Mouse (Mus musculus) erythroblast, embryonic 14.5 days (primary cell): ENCODE measurements around the gene Plcxd1. TPM values are rescaled to one million over a fixed set of nuclear protein-coding genes. Genes with fewer than 3 reads are reported as not detected.
A peak's percentile ranks its signal among the peaks of the same experiment; 100 is the strongest.

Experiments used
- H3K27me3 ChIP-seq: 2 replicates; pipeline ENCODE4 v1.6.1; 2012; ENCODE audit warnings: inconsistent platforms; ENCODE audit not compliant: control insufficient read depth
- H3K36me3 ChIP-seq: 2 replicates; pipeline ENCODE4 v1.6.1; 2012; ENCODE audit warnings: mild to moderate bottlenecking, inconsistent platforms; ENCODE audit not compliant: control insufficient read depth
- H3K4me1 ChIP-seq: 2 replicates; pipeline ENCODE4 v1.6.1; 2012; ENCODE audit warnings: inconsistent platforms; ENCODE audit not compliant: control insufficient read depth
- H3K4me3 ChIP-seq: replicated peaks from 2 replicates; pipeline ENCODE3; 2012; ENCODE audit warnings: moderate library complexity, mild to moderate bottlenecking, inconsistent platforms
- H3K9me3 ChIP-seq: 2 replicates; pipeline ENCODE4 v1.6.1; 2012; ENCODE audit warnings: low read length, inconsistent platforms, mixed read lengths; ENCODE audit not compliant: control insufficient read depth
- GATA1 ChIP-seq: IDR thresholded peaks from 2 replicates; pipeline ENCODE4 v1.6.1; 2012; ENCODE audit warnings: low read length, inconsistent platforms, mixed read lengths
- TAL1 ChIP-seq: IDR thresholded peaks from 3 replicates; pipeline ENCODE4 v1.6.1; 2012; ENCODE audit warnings: low read length, inconsistent platforms, mixed read lengths
- polyA plus RNA-seq: library from polyadenylated mRNA; stranded (reverse); fragments of >175 nt; gene quantifications from 2 replicates; pipeline ENCODE4 v1.2.3, GENCODE M21; 2012

The Plcxd1 gene
- polyA plus RNA-seq, 1 experiment: not detected

DNA sequence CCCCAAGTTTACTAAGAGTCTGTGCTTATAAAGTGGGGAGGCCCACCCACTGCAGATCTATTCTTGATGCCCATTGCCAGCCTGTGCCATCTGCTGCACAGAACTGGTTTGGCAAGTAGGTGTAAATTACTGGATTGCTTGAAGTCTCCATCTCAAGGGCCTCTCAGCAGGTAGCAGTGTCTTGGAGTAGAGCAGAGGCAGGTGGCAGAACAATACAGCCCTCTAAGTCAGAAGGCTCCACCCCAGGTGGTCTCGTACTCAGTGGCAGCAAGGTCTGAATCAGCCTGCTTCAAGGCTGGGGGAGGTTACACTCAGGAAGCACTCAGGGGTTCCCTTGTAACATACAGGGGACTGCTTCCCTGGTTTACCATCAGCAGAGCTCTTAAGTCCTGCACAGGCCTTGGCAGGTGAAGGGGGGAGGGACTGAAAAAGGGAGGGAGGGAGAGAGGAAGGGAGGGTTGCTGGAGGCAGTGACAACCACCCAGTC lies 735 bp upstream of the Plcxd1 start:
- Histone ChIP-seq H3K9me3 (peaks cover under 1% of the 10 kb centered on the region; the same call in 1 of the 2 replicates), H3K4me3 (no peak overlapping the region), H3K4me1 (peaks cover 41% of the 10 kb centered on the region), H3K27me3 (peaks cover 29% of the 10 kb centered on the region), H3K36me3 (peaks cover 18% of the 10 kb centered on the region)
- TF ChIP-seq TAL1: no peak
- no peak for TF ChIP-seq GATA1

DNA sequence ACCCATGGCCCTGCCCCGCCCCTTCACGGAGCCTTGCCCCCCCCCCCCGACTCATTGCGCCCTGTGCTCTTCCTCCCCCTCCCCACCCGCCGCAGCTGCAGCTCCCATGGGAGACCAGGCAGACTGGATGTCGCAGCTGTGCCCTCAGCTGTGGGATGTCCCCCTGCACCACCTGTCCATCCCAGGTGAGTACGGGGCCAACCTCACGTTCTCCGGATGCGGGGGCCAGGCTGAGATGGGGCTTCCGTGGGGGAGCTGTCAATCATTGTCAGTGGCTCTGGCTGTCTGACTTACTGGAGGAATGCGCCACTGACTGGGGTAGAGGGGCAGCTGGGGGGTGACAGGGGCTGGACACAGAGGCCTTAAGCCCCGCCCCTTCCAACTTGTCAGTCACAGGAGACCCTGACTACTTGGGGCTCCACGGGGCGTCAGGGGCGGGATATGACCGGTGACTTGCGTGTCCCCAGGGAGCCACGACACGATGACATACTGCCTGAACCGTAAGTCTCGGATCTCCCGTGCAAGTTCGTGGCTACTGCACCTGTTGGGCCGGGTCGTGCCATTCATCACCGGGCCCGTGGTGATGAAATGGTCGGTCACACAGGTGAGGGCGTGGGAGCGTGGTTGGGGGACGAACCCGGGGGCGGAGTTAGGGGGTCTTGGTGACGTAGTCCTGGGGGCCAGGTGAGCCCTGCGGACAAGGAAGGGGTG lies 1.3 kb downstream of the Plcxd1 start:
- peak overlapping the region; percentile 29 for H3K4me3 ChIP-seq
- peaks cover 13% of the 10 kb centered on the region for H3K9me3 ChIP-seq
- TF ChIP-seq GATA1 (no peak), TAL1 (no peak)
- peaks cover 29% of the 10 kb centered on the region for H3K27me3 ChIP-seq
- H3K36me3 ChIP-seq: peaks cover 38% of the 10 kb centered on the region
- H3K4me1 ChIP-seq: peaks cover 31% of the 10 kb centered on the region

DNA sequence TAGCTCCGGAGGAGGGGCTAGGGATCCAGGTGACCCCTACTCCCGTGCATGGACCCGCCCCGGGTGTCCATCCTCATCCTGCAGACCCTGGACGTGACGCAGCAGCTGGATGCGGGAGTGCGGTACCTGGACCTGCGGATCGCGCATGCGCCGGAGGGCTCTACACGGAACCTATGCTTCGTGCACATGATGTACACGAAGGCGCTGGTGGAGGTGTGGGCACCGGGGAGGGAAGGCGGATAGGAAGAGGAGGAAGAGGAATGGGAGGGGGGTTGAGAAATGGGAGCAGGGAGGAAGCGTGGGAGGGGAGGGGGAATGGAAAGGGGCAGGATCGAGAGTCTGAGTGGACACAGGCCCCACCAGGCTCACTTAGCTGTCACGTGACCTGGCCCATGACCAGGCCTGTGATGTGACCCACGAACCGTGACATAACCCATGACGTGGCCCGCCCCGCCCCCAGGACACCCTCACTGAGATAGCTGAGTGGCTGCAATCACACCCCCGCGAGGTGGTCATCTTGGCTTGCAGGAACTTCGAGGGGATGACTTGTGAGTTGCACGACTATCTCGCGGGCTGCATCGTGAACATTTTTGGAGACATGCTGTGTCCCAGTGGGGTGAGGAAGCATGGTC lies 2.1 kb downstream of the Plcxd1 start:
- Histone ChIP-seq H3K27me3 (peaks cover 29% of the 10 kb centered on the region), H3K4me1 (peaks cover 39% of the 10 kb centered on the region), H3K36me3 (peaks cover 46% of the 10 kb centered on the region), H3K4me3 (peak overlapping the region; percentile 21), H3K9me3 (peaks cover 13% of the 10 kb centered on the region)
- TF ChIP-seq TAL1: no peak
- no peak for TF ChIP-seq GATA1

DNA sequence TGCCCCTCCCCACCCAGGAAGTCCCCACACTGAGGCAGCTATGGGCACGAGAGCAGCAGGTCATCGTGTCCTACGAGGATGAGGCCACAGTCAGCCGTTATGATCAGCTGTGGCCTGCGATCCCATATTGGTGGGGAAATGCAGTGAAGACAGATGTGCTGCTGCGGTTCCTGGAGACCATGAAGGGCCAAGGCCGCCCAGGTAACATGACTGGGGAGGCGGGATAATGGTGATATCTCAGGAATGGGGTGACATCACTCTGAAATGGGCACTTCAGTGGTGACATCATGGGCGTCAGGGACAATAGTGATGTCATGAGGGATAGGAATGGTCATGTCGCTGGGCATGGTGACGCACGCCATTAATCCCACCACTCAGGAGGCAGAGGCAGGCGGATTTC lies 2.7 kb downstream of the Plcxd1 start:
- Histone ChIP-seq H3K36me3 (peaks cover 47% of the 10 kb centered on the region), H3K9me3 (peaks cover 13% of the 10 kb centered on the region), H3K4me1 (peaks cover 45% of the 10 kb centered on the region), H3K4me3 (no peak overlapping the region), H3K27me3 (peaks cover 29% of the 10 kb centered on the region)
- TF ChIP-seq TAL1: no peak
- no peak for TF ChIP-seq GATA1

DNA sequence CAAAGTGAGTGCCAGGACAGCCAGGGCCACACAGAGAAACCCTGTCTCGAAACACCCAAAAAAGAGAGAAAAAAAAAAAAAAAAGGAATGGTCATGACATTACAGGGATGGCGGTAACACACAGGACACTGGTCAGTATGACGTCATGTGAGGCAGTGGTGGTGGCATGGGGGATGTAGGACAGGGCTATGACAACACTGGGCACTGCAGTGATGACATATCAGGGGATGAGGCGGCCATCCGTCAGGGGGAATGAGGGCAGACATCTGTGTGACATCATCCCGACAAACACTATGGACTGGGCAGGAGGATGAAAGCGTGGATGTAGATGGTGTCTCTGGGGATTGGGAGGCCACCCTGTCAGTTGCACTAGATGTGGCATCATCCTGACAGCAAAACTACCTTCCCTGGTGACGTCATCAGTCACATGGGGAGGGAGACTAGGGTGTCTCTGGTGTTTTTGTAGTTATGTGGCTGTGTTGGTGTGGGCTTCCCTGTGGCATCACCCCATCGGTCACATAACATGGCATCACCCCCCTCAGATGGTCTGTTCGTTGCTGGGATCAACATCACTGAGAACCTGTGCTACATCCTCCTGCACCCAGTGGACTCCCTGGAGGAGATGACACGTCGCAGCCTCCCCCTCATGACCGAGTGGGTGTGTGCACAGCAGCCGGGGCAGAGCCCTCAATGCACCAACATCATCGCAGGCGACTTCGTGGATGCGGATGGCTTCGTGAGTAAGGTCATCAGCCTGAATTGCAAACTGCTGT lies 3.3 kb downstream of the Plcxd1 start:
- TF ChIP-seq TAL1 (no peak), GATA1 (no peak)
- Histone ChIP-seq H3K4me1 (peaks cover 50% of the 10 kb centered on the region), H3K27me3 (peaks cover 29% of the 10 kb centered on the region), H3K9me3 (peaks cover 13% of the 10 kb centered on the region), H3K36me3 (peaks cover 47% of the 10 kb centered on the region), H3K4me3 (no peak overlapping the region)

DNA sequence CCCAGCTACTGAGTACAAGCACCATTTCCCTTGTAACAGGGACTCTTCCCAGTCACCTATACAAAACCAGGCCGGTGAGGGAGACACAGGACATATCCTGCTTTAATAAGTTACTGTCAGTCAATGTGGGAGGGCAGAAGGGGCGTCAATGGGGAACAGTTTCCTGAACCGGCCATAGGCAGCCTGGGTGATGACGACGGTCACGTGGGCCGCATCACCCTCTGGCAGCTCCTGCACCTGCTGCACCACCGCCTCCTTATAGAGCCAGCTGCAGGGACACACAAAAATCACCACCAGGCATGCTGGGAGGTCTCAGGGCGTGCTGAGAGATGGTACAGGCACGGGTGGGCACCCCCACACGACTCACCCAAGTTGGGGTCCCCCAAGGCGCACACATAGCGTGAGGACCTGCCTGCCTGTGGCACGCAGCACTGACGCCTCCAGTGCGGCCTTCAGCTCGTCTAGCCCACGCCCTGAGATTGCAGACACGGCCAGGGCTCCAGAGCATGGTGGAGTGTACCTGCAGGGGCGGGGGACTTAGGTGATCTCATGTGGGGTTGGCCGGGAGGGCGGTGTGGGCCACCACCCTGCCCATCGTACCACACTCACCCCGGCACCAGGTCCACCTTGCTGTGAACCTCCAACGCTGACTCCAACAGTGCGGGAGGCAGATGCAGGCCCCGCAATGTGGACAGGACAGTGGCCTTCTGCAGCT lies 4.3 kb downstream of the Plcxd1 start:
- H3K36me3 ChIP-seq: peaks cover 47% of the 10 kb centered on the region
- no peak for TF ChIP-seq GATA1
- no peak overlapping the region for H3K4me3 ChIP-seq
- H3K9me3 ChIP-seq: peaks cover 13% of the 10 kb centered on the region
- peaks cover 25% of the 10 kb centered on the region for H3K27me3 ChIP-seq
- peaks cover 59% of the 10 kb centered on the region for H3K4me1 ChIP-seq

DNA sequence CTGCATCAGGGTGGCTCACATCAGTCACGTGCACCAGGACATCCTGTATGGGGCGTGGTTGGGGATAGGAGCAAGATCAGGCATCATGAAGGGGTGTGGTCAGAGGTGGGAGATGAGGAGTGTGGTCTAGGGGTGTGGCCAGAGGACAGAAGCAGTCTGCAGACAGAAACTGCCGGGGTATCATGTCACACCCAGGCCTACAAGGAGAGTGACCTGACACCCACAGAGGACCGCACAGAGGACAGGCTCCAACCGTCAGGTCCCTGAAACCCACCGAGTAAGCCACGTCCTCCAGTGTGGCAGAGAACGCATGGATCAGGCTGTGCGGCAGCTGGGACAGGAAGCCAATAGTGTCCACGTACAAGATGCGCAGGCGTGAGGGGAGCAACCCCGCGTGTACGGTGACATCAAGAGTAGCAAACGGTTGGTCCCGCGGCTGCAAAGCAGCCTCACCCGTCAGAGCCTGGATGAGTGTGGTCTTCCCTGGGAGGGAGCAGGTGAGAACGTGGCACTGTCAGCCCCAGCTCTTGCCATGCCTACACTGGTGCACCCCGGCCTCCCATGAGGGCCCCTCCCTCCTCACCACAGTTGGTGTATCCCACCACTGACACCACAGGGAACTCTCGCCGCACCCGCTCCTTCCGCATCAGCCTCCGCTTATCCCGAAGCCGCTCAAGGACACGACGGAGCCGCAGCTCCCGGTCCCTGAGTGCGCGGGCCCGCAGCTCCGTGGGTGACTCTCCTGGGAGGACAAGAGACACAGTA lies 5.0 kb downstream of the Plcxd1 start:
- TF ChIP-seq TAL1 (no peak), GATA1 (no peak)
- Histone ChIP-seq H3K4me3 (no peak overlapping the region), H3K27me3 (peaks cover 22% of the 10 kb centered on the region), H3K4me1 (peaks cover 61% of the 10 kb centered on the region), H3K36me3 (peaks cover 47% of the 10 kb centered on the region), H3K9me3 (peaks cover 13% of the 10 kb centered on the region)

DNA sequence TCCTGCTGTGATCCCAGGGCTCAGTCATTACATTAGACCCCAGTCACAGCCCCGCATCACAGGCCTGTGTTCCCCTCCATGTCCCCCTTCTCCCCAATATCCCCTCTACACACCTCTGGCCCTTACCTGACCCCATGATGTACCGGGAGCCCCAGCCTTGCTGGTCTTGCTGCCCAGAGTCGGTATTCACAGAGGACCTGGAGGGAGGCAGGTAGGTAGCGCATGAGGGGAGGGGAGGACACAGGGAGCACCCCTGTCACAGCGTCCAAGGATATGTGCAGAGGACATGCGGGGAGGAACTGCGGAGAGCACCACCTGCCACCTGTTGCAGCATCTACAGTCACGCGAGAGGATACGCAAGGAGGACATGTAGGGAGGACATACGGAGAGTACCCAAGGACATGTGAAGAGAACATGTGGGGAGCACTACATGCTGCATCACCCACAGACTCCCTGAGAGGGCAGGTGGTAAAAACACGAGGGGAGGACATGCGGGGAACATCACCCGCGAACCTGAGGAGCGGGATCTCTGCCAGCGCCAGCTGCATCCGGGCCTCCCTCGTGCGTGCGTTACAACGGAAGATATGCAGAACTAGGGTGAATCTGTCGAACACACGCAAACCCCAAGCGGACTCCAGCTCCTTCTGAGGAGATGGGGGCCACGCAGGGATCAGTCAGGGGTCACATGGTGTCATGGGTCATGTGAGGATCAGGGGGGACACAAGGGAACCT lies 6.5 kb downstream of the Plcxd1 start:
- TF ChIP-seq GATA1: no peak

More for the DNA sequence above, 6.5 kb downstream of the Plcxd1 start:
- H3K27me3 ChIP-seq: peaks cover 7% of the 10 kb centered on the region
- peaks cover 13% of the 10 kb centered on the region for H3K9me3 ChIP-seq
- H3K4me3 ChIP-seq: peak overlapping the region; percentile 69
- H3K36me3 ChIP-seq: peaks cover 47% of the 10 kb centered on the region
- H3K4me1 ChIP-seq: peaks cover 59% of the 10 kb centered on the region
